Mouse (Mus musculus) naive thymus-derived CD4-positive, alpha-beta T cell, adult 2 months (primary cell): ENCODE measurements around the gene Man2c1.
A peak's percentile ranks its signal among the peaks of the same experiment; 100 is the strongest.

ENCODE experiments used
- DNase-seq: peaks from one replicate; pipeline ENCODE4 v3.0.0-alpha.2; 2011; ENCODE audit warnings: low read depth

Gene Man2c1

DNA sequence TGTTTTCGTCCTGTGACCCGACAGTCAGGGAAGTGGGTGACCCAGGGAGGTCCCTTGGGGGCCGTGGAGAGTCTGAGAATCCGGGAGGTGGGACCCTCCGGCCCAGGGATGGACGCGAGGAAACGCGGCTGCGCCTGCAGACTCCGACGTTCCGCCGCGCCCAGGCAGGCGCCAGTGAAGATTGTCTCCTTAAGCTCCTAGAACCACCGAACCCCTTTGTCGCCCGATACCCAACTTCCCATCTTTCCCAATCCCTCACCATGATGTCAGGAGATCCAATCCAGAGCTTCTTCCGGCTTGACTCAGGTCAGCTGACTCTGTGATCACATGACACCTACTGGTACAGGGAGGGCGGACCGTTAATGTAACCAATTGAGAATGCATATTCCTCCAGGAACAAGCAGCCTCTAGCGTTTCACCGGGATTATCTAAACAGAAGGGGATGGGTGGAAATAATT lies 27.6 kb downstream of the Man2c1 start, which contains the start of gene Commd4:
TSS of gene Commd4 (minus strand) at position 319 of the 458 bp plus-strand sequence.
- peak; percentile 92 for DNase-seq

GRCm38 (mm10) chr9:57158506-57158905 lies 28.0 kb downstream of the Man2c1 start:
- DNase-seq, result no peak

- DNase-seq, result no peak
These were observed 32.0 kb downstream of the Man2c1 start for GRCm38 (mm10) chr9:57162496-57162895.

DNA sequence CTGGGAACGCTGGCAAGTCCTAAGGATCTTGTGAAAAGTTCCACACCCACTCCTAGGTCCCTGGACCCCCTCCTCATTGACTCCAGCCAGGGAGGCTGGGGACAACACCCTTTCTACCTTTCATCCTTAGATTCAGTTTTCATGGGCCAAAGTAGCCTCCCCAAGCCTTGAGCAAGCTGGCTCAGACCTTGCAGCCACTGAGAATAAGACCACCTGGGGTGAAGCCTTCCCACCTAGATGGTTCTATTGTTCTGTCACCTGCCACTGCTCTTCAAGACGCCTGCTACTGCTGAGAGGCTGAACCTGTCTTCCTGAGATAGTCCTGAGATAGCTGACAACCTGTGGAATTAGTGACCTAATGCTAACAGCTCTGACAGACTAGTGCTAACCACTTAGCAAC lies 32.6 kb downstream of the Man2c1 start:
- no peak for DNase-seq

DNA sequence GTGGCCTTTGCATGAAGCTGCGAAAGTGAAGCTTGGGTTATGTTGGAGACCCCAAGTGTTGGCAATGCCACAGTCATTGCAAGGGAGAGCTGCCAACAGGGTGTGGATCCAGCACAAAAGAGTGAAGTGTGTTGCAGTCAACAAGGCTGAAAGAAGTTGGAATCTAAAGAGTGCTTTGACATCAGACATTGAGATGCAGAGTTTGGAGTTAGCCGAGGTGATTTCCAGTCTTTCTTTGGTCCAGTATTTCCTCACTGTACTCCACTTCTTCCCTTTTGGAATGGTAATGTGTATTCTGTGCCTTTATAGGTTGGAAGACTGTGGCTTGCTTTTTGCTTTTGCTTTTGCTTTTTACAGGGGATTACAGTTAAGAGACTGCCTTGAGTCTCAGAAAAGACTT lies 35.7 kb downstream of the Man2c1 start:
- DNase-seq, result no peak

DNA sequence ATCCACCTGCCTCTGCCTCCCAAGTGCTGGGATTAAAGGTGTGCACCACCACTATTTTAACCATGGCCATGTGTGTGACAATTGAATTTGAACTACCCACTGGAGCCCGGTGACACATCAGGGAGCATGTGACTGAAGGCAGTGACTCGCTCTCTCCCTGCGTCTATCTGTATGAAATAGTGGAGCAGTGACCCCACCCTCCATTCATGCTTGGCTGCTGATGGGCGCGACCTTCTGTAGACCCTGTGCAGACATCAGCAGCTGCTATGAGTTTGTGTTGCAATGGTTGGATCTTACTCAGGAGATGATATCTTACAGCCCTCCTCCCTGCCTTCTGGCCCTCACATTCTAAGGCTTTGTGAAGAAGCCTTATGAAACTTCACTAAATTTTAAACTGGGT lies 37.9 kb downstream of the Man2c1 start:
- no peak for DNase-seq
